Mouse (Mus musculus): ENCODE results near the gene Rab39.

Gene Rab39

GRCm38 (mm10) chr9:53705992-53706696 is at the start of gene Rab39:
Gene Rab39 (minus strand): TSS chr9:53706232.
- DNase-seq (ENCODE audit: low spot score) = peak; percentile 74

GRCm38 (mm10) chr9:53754801-53755200 is 48.8 kb upstream of the Rab39 start:
- no peak for DNase-seq (ENCODE audit: low spot score)

- DNase-seq (ENCODE audit: low spot score) = no peak
These were observed 44.9 kb upstream of the Rab39 start for GRCm38 (mm10) chr9:53750899-53751298.

- no peak for DNase-seq (ENCODE audit: low spot score)
These were observed 44.4 kb upstream of the Rab39 start for GRCm38 (mm10) chr9:53750411-53750810.

GRCm38 (mm10) chr9:53740829-53741404 is 34.9 kb upstream of the Rab39 start:
- DNase-seq (ENCODE audit: low spot score) = no peak

GRCm38 (mm10) chr9:53705491-53705991 is 491 bp downstream of the Rab39 start:
- DNase-seq (ENCODE audit: low spot score) = peak; percentile 5

GRCm38 (mm10) chr9:53702991-53703390 is 3.0 kb downstream of the Rab39 start:
- no peak for DNase-seq (ENCODE audit: low spot score)

- DNase-seq (ENCODE audit: low spot score) = no peak
These were observed 5.5 kb downstream of the Rab39 start for GRCm38 (mm10) chr9:53700496-53700895.

GRCm38 (mm10) chr9:53695846-53696245 is 10.2 kb downstream of the Rab39 start:
- no peak for DNase-seq (ENCODE audit: low spot score)

GRCm38 (mm10) chr9:53693718-53694117 is 12.3 kb downstream of the Rab39 start:
- DNase-seq (ENCODE audit: low spot score) = no peak

- no peak for DNase-seq (ENCODE audit: low spot score)
These were observed 14.0 kb downstream of the Rab39 start for GRCm38 (mm10) chr9:53691745-53692670.

GRCm38 (mm10) chr9:53680851-53681250 is 25.2 kb downstream of the Rab39 start:
- DNase-seq (ENCODE audit: low spot score) = no peak

GRCm38 (mm10) chr9:53676921-53677320 is 29.1 kb downstream of the Rab39 start:
- no peak for DNase-seq (ENCODE audit: low spot score)

GRCm38 (mm10) chr9:53673571-53673970 is 32.5 kb downstream of the Rab39 start:
- DNase-seq (ENCODE audit: low spot score) = peak; percentile 46

GRCm38 (mm10) chr9:53669680-53670219 is 36.3 kb downstream of the Rab39 start, which contains the start of gene Cul5:
Gene Cul5 (minus strand): TSS chr9:53670014.
- DNase-seq (ENCODE audit: low spot score) = no peak

GRCm38 (mm10) chr9:53667020-53667669 is 38.9 kb downstream of the Rab39 start:
- DNase-seq (ENCODE audit: low spot score) = peak; percentile 94

- DNase-seq (ENCODE audit: low spot score) = no peak
These were observed 39.4 kb downstream of the Rab39 start for GRCm38 (mm10) chr9:53666665-53667019.

GRCm38 (mm10) chr9:53665428-53665827 is 40.6 kb downstream of the Rab39 start:
- DNase-seq (ENCODE audit: low spot score) = no peak

- DNase-seq (ENCODE audit: low spot score) = no peak
These were observed 41.2 kb downstream of the Rab39 start for GRCm38 (mm10) chr9:53664819-53665218.

GRCm38 (mm10) chr9:53634796-53635195 is 71.2 kb downstream of the Rab39 start:
- no peak for DNase-seq (ENCODE audit: low spot score)
